Mouse (Mus musculus): ENCODE results near the gene Rbbp5.

DNA sequence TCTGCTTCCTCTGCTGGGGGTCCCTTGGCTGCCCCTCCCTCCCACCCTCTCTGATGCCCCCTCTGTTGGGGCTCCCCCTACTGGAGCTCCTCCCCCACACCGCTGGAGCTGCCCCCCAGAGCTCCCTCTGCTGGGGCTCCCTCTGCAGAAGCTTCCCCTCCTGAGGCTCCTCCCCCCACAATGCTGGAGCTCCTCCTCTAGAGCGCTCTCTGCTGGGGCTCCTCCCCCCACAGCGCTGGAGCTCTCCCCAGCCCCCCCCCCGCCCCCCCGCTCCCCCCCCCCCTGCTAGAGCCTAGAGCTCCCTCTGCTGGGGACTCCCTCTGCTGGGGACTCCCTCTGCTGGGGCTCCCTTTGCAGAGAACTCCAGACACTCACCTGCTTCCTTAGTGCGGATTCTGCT lies 43.6 kb downstream of the Rbbp5 start:
- no peak for TF ChIP-seq EP300 (IDR thresholded peaks at IDR 0.05; ENCODE audit: low read depth in 1 of 2, low read length in 2 of 2)
- TF ChIP-seq SIN3A (IDR thresholded peaks at IDR 0.05; ENCODE audit: low read length), result no peak

Measured in MEL (cell line).